Comparison of ENCODE assay signal across 24 mouse cellular contexts in the genomic region with DNA sequence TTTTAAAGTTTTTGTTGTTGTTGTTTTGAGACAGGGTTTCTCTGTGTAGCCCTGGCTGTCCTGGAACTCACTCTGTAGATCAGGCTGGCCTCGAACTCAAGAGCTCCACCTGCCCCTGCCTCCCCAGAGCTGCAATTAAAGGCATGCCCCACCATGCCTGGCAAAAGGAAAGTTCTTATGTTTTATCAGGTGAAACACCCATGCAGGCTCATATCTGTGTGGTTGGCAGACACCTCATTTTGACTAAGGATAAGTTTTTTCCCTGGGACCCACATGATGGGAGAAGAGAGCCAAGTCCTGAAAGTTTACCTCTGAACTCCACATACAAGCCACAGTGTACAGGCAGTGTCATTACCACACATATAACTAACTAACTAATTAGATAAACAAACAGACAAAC. TPM values are rescaled to one million over a fixed set of nuclear protein-coding genes. Genes with fewer than 3 reads are reported as not detected.
DNase-seq lines count a peak whose midpoint lies in the region; ATAC-seq lines count a peak whose summit lies in the region.
"Had no signal": no experiment of that assay in that cellular context is flagged by ENCODE, and none has a peak within 500 bp of the region (broad histone marks: within the 10 kb centered on the region; RNA-seq: fewer than 3 reads in every experiment).

No protein-coding gene starts in this region.

- H3K4me1 ChIP-seq in kidney, embryonic 15.5 days: no peaks in the 10 kb centered on the region
- H3K4me1 ChIP-seq in liver, embryonic 13.5 days (replicated peaks): peaks cover 74% of the 10 kb centered on the region
- H3K4me1 ChIP-seq in hindbrain, embryonic 11.5 days (replicated peaks; ENCODE audit: control insufficient read depth, insufficient read depth, low read length): no peaks in the 10 kb centered on the region
- H3K4me1 ChIP-seq: forebrain, embryonic 10.5 days; hindbrain, embryonic 15.5 days; limb, embryonic 15.5 days; midbrain, embryonic 15.5 days had no signal

- H3K36me3 ChIP-seq in kidney, embryonic 15.5 days: no peaks in the 10 kb centered on the region
- no peaks in the 10 kb centered on the region for H3K36me3 ChIP-seq in liver, embryonic 13.5 days
- H3K36me3 ChIP-seq in hindbrain, embryonic 11.5 days (ENCODE audit: control insufficient read depth, insufficient read depth, low read length): no peaks in the 10 kb centered on the region
- H3K36me3 ChIP-seq: forebrain, embryonic 10.5 days; hindbrain, embryonic 15.5 days; limb, embryonic 15.5 days; midbrain, embryonic 15.5 days had no signal

- no peak overlapping the region for H3K4me2 ChIP-seq in kidney, embryonic 15.5 days
- H3K4me2 ChIP-seq in liver, embryonic 13.5 days: 0 out of 2 replicates have a peak overlapping the region, but pooled peaks have one; percentile 25
- H3K4me2 ChIP-seq in hindbrain, embryonic 11.5 days (replicated peaks; ENCODE audit: low read depth, low read length): no peak overlapping the region
- H3K4me2 ChIP-seq: hindbrain, embryonic 15.5 days; limb, embryonic 15.5 days; midbrain, embryonic 15.5 days had no signal

- no peak overlapping the region for H3K4me3 ChIP-seq in kidney, embryonic 15.5 days (replicated peaks)
- no peak overlapping the region for H3K4me3 ChIP-seq in liver, embryonic 13.5 days (replicated peaks)
- no peak overlapping the region for H3K4me3 ChIP-seq in hindbrain, embryonic 11.5 days (ENCODE audit: low read depth, low read length)
- H3K4me3 ChIP-seq: forebrain, embryonic 10.5 days; hindbrain, embryonic 15.5 days; limb, embryonic 15.5 days; megakaryocyte, embryonic 14.5 days; midbrain, embryonic 15.5 days had no signal

- WGBS in kidney, embryonic 15.5 days: 55% methylated on average over 1 of the region's 1 CpGs
- 14% methylated on average over 1 of the region's 1 CpGs for WGBS in liver, embryonic 13.5 days (ENCODE audit: insufficient replicate concordance)
- 65% methylated on average over 1 of the region's 1 CpGs for whole genome bisulfite sequencing in hindbrain, embryonic 11.5 days

- no peak for DNase-seq in kidney, adult 8-10 months
- peak; percentile 81 for DNase-seq in c-Kit-positive CD71-positive TER-119-positive erythroid progenitor cells, embryonic 14.5 days (ENCODE audit: low spot score)
- DNase-seq in liver, embryonic 13.5 days: peak; percentile 72
- DNase-seq in hindbrain, embryonic 11.5 days (ENCODE audit: low spot score): no peak
- DNase-seq in cerebellum, postnatal 14 days: no peak
- no peak for DNase-seq in adrenal gland, postnatal 14 days
- DNase-seq: cerebellum, adult 9-11 months; embryo, embryonic 11 days; forebrain, postnatal 0 days; gastrocnemius, postnatal 36 days; heart, postnatal 14 days; right cerebral cortex, postnatal 25 days; thymus, adult 2 months had no signal

- H3K9ac ChIP-seq in kidney, embryonic 15.5 days: no peak overlapping the region
- peak overlapping the region; percentile 71; the same call in 1 of the 2 replicates for H3K9ac ChIP-seq in liver, embryonic 13.5 days
- no peak overlapping the region for H3K9ac ChIP-seq in hindbrain, embryonic 11.5 days (ENCODE audit: low read depth, low read length)
- H3K9ac ChIP-seq: forebrain, postnatal 0 days; hindbrain, embryonic 15.5 days; limb, embryonic 15.5 days; midbrain, embryonic 15.5 days had no signal

- peaks cover 7% of the 10 kb centered on the region; the same call in 1 of the 2 replicates for H3K27me3 ChIP-seq in kidney, embryonic 15.5 days
- no peaks in the 10 kb centered on the region for H3K27me3 ChIP-seq in liver, embryonic 13.5 days
- H3K27me3 ChIP-seq in hindbrain, embryonic 11.5 days (ENCODE audit: control insufficient read depth, insufficient read depth, low read length): no peaks in the 10 kb centered on the region
- H3K27me3 ChIP-seq: CH12.LX; hindbrain, embryonic 15.5 days; limb, embryonic 15.5 days; megakaryocyte, embryonic 14.5 days; midbrain, embryonic 15.5 days had no signal

- H3K27ac ChIP-seq in kidney, embryonic 15.5 days: no peak overlapping the region
- peak overlapping the region; percentile 100 for H3K27ac ChIP-seq in liver, embryonic 13.5 days
- no peak overlapping the region for H3K27ac ChIP-seq in hindbrain, embryonic 11.5 days (ENCODE audit: low read depth, low read length)
- H3K27ac ChIP-seq: forebrain, embryonic 10.5 days; hindbrain, embryonic 15.5 days; kidney, postnatal 0 days; limb, embryonic 15.5 days; midbrain, embryonic 15.5 days had no signal

- no peaks in the 10 kb centered on the region for H3K9me3 ChIP-seq in kidney, embryonic 15.5 days (replicated peaks)
- H3K9me3 ChIP-seq in liver, embryonic 13.5 days (replicated peaks): no peaks in the 10 kb centered on the region
- H3K9me3 ChIP-seq in hindbrain, embryonic 11.5 days (ENCODE audit: control insufficient read depth, low read length): no peaks in the 10 kb centered on the region
- H3K9me3 ChIP-seq: forebrain, embryonic 10.5 days; hindbrain, embryonic 15.5 days; limb, embryonic 15.5 days; megakaryocyte, embryonic 14.5 days; midbrain, embryonic 15.5 days had no signal

- ATAC-seq in kidney, embryonic 15.5 days (replicated peaks; ENCODE audit: low FRiP score): peak; percentile 60; the same call in 1 of the 2 replicates
- peak; percentile 74 for ATAC-seq in liver, embryonic 13.5 days (ENCODE audit: low read depth)
- ATAC-seq in megakaryocyte-erythroid progenitor cell, adult 5-6 weeks (replicated peaks; ENCODE audit: low FRiP score, low TSS enrichment, poor library complexity, severe bottlenecking): peak; percentile 66
- no peak for ATAC-seq in hindbrain, embryonic 11.5 days (ENCODE audit: low FRiP score)
- ATAC-seq: forebrain, postnatal 0 days; intestine, embryonic 16.5 days; lung, postnatal 0 days; midbrain, embryonic 15.5 days had no signal

RNA-seq across cellular contexts. Expression of gene Bcl2l13, which starts 6.0 kb away (rescaled TPM):
- 33.6 and 36.5 TPM in 2 replicates for polyA plus RNA-seq in kidney, embryonic 15.5 days (2015; fragmentation: Nextera tagmentation; extraction: Ambion mirVana)
- polyA plus RNA-seq in liver, embryonic 13.5 days (2015; fragmentation: Nextera tagmentation; extraction: Ambion mirVana): 37.7 and 44.1 TPM in 2 replicates
- total RNA-seq in megakaryocyte-erythroid progenitor cell, adult 5-6 weeks (2014; fragmentation: Nextera tagmentation): 41.4 and 52.2 TPM in 2 replicates
- total RNA-seq in megakaryocyte-erythroid progenitor cell, adult 5-6 weeks (2017): 28.8 and 42.0 TPM in 2 replicates
- polyA plus RNA-seq in hindbrain, embryonic 11.5 days (2014; fragmentation: Nextera tagmentation; extraction: Ambion mirVana): 31.7 and 33.7 TPM in 2 replicates
- 77.2 and 88.2 TPM in 2 replicates for total RNA-seq in adrenal gland, postnatal 14 days (2021)

RNA-seq across cellular contexts. Expression of gene Atp6v1e1, which starts 7.5 kb away (rescaled TPM):
- 153 and 155 TPM in 2 replicates for polyA plus RNA-seq in kidney, embryonic 15.5 days (2015; fragmentation: Nextera tagmentation; extraction: Ambion mirVana)
- 158 and 180 TPM in 2 replicates for polyA plus RNA-seq in liver, embryonic 13.5 days (2015; fragmentation: Nextera tagmentation; extraction: Ambion mirVana)
- total RNA-seq in megakaryocyte-erythroid progenitor cell, adult 5-6 weeks (2014; fragmentation: Nextera tagmentation): 73.8 and 94.9 TPM in 2 replicates
- total RNA-seq in megakaryocyte-erythroid progenitor cell, adult 5-6 weeks (2017): 87.9 and 98.2 TPM in 2 replicates
- polyA plus RNA-seq in hindbrain, embryonic 11.5 days (2014; fragmentation: Nextera tagmentation; extraction: Ambion mirVana): 183 and 184 TPM in 2 replicates
- 267 and 275 TPM in 2 replicates for total RNA-seq in adrenal gland, postnatal 14 days (2021)

RNA-seq across cellular contexts. Expression of gene Slc25a18, which starts 56.7 kb away (rescaled TPM):
- 0.13 TPM in 1 of 2 replicates, not detected in the other for polyA plus RNA-seq in kidney, embryonic 15.5 days (2015; fragmentation: Nextera tagmentation; extraction: Ambion mirVana)
- polyA plus RNA-seq in liver, embryonic 13.5 days (2015; fragmentation: Nextera tagmentation; extraction: Ambion mirVana): 0.07 and 0.09 TPM in 2 replicates
- total RNA-seq in megakaryocyte-erythroid progenitor cell, adult 5-6 weeks (2014; fragmentation: Nextera tagmentation): not detected in 2 replicates
- not detected in 2 replicates for total RNA-seq in megakaryocyte-erythroid progenitor cell, adult 5-6 weeks (2017)
- polyA plus RNA-seq in hindbrain, embryonic 11.5 days (2014; fragmentation: Nextera tagmentation; extraction: Ambion mirVana): 2.2 and 2.3 TPM in 2 replicates
- 0.22 and 0.49 TPM in 2 replicates for total RNA-seq in adrenal gland, postnatal 14 days (2021)
- total RNA-seq: gastrocnemius, postnatal 36 days had no signal
- polyA plus RNA-seq: intestine, embryonic 16.5 days; kidney, postnatal 0 days had no signal

Comparison
In these comparisons a context has a peak if more than half of its experiments do, and no peak if none do; other contexts are left out.
1. DNase-seq: peak in c-Kit-positive CD71-positive TER-119-positive erythroid progenitor cells, embryonic 14.5 days (single experiment) and liver, embryonic 13.5 days (single experiment); none in kidney, adult 8-10 months (0 of 2), hindbrain, embryonic 11.5 days (single experiment), cerebellum, postnatal 14 days (0 of 2) and adrenal gland, postnatal 14 days (single experiment).